Mouse (Mus musculus) frontal cortex, adult 2 months (tissue): ENCODE data around the gene Tfdp1. TPM values are rescaled to one million over a fixed set of nuclear protein-coding genes. Genes with fewer than 3 reads are reported as not detected.
"Not testable (repeated sequence)": the region's sequence is repeated elsewhere in the genome, so short reads cannot be mapped to it uniquely, and the experiment has no call there.

Experiments used
- DNase-seq, 2 experiments: peaks; one replicate each; pipeline ENCODE4 v3.0.0; 2022; ENCODE audit warnings: low spot score in 1 of 2; ENCODE audit errors: extremely low spot score in 1 of 2
- polyA plus RNA-seq: library from polyadenylated mRNA; depleted of rRNA; stranded (reverse); fragments of >200 nt; gene quantifications from 2 replicates; pipeline ENCODE4 v1.2.3, GENCODE M21; 2012; rRNA removed

Gene Tfdp1
- polyA plus RNA-seq, result 83.9 and 84.9 TPM in 2 replicates

GRCm38 (mm10) chr8:13338255-13338860 lies at the start of gene Tfdp1:
Gene Tfdp1 (plus strand): TSS chr8:13338751.
- DNase-seq, result peak; percentile 44 to 76

DNA sequence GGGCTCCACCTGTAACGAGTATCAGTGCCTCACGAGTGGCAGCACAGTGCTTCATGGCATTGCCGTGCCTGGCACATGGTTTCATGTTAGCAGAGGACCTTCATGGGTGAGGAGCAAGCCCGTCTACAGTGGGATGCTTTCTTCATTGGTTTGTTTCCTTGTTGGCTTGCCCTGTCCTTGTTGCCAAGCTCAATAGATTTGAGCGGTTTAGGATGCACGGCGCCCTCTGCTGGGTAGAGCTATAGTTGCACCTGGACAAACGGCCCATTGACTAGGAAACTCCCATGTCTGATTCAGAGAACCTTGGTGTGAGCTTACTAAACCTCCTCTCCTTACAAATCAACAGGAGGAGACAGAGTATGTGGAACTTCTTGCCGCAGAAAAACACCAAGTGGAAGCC lies 46.2 kb upstream of the Tfdp1 start:
- peak in 1 of 2 experiments; percentile 84 for DNase-seq

- no peak for DNase-seq
These were observed 44.7 kb upstream of the Tfdp1 start for GRCm38 (mm10) chr8:13293677-13294470.

- no peak for DNase-seq
These were observed 39.0 kb upstream of the Tfdp1 start for GRCm38 (mm10) chr8:13299571-13299970.

GRCm38 (mm10) chr8:13301036-13301435 lies 37.5 kb upstream of the Tfdp1 start:
- no peak for DNase-seq

GRCm38 (mm10) chr8:13305459-13305858 lies 33.1 kb upstream of the Tfdp1 start:
- peak; percentile 25 to 57 for DNase-seq

- no peak for DNase-seq
These were observed 32.7 kb upstream of the Tfdp1 start for GRCm38 (mm10) chr8:13305884-13306283.

DNA sequence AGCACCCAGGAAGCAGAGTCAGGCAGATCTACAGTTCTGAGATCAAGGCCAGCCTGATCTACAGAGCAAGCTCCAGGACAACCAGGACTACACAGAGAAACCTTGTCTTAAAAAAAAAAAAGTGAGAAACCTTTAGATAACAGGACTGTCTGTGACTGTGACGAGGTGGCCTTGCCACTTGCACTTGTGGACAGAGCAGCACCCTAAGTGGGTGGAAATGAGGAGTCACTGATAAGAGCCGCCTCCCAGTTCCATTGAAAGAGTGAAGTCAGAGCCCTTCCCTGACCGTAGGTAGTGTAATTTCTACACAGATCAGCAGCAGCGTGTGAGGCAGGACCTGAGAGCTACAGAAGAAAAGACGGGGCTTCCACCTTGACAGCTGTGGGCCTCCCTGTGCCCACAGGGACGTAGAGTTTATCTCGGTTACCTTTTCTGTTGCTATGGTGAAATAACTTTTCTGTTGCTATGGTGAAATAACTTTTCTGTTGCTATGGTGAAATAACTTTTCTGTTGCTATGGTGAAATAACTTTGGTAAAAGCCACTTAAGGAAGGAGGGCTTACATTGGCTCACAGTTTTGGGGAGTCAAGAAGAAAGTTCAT lies 32.1 kb upstream of the Tfdp1 start:
- DNase-seq, result no peak

- no peak for DNase-seq
These were observed 31.6 kb upstream of the Tfdp1 start for GRCm38 (mm10) chr8:13306916-13307315.

GRCm38 (mm10) chr8:13314922-13315321 lies 23.6 kb upstream of the Tfdp1 start:
- DNase-seq, result no peak

DNA sequence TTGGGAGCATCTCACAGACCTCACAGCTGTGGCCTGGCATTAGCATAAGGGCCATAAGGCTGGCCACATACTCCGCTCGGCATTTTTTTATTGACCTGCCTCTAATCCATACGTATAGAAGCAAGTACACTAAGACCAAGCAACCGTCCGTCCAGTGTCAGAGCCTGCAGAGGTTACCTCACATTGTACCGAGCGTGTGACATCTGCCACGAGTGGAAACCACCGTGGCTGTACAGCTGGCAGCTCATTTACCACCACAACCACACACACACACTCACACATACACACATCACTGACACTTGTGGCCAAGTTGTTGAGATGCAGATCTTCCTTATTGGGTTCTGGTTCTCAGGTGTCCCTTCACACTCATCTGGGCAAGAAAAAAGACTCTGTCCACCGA lies 21.9 kb upstream of the Tfdp1 start:
- DNase-seq, result no peak

GRCm38 (mm10) chr8:13326598-13326997 lies 12.0 kb upstream of the Tfdp1 start:
- peak in 1 of 2 experiments; percentile 19 for DNase-seq

GRCm38 (mm10) chr8:13334671-13335070 lies 3.9 kb upstream of the Tfdp1 start:
- no peak for DNase-seq

DNA sequence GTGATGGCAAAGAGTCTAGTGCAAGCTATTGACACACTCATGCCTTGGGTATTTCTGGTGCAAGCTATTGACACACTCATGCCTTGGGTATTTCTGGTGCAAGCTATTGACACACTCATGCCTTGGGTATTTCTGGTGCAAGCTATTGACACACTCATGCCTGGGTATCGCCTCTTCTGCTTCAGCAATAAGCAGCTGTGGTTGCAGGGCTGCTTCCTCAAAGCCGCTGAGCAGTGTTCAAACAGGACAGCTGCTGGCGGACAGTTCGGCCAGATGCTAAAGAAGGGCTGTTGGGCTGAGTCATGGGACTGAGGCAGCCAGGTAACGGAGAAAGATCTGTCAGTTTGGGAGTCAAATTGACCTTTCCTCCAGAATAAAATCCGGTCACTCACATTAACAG lies 1.3 kb upstream of the Tfdp1 start:
- not testable (repeated sequence) for DNase-seq

DNA sequence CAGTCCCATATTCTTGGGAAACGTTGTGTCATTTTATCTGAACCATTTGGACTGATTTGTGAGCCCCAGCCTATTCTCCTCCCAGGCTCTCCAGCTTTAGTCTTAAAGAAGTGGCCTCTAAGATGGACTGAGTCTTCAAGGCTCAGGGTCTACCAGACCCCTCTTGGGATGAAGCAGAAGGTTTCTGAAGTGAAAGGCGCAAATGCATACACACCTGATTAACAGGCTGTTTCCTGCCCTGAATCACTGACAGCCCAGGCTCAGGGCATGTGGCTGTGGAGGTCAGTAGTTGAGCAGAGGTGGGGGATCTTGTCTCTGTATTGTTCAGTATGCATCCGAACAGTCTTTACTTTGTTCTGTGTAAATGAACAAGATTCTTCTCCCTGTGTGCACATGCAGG lies 873 bp upstream of the Tfdp1 start:
- no peak for DNase-seq

GRCm38 (mm10) chr8:13338901-13339645 lies 522 bp downstream of the Tfdp1 start:
- no peak for DNase-seq

- DNase-seq, result no peak
These were observed 1.1 kb downstream of the Tfdp1 start for GRCm38 (mm10) chr8:13339646-13339990.

DNA sequence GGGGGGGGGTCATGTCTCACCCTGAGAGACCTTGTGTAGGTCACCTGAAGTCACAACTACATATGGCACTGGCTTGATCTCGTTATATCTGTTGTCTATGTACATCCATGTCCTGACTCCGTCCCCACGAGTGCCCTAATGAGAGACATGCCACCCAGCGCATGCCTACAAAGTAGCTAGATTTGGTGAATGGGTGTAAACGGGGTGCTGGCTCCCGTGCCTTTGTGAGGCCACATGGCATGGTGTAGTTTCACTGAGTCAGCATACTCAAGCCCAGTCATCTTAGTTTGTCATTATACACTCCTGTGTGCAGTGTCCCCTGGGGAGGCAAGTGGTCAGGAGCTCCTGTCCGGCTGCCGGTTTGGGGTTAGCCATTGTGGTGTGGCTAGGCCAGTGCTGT lies 2.1 kb downstream of the Tfdp1 start:
- no peak for DNase-seq

DNA sequence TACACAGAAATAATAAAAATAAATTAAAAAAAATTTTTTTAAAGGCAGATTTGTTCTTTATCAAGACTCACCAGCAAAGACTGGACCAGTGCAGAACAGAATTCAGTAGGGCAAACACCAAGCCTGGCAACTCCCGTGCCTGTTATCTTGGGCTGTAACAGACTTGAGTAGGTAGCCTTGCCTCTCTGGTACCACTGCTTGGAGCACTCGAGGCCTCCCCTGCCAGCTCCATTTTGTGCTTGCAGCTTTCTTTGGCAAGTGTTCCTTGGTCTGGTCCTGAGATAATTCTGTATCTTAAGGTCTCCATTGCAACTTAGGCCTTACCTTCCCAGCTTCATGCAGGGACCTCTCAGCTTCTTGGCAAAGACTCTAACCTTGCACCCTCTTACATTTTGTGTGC lies 3.8 kb downstream of the Tfdp1 start:
- DNase-seq, result no peak

- no peak for DNase-seq
These were observed 4.6 kb downstream of the Tfdp1 start for GRCm38 (mm10) chr8:13343134-13343533.

- no peak for DNase-seq
These were observed 11.5 kb downstream of the Tfdp1 start for GRCm38 (mm10) chr8:13350052-13350451.
